In the genomic region with DNA sequence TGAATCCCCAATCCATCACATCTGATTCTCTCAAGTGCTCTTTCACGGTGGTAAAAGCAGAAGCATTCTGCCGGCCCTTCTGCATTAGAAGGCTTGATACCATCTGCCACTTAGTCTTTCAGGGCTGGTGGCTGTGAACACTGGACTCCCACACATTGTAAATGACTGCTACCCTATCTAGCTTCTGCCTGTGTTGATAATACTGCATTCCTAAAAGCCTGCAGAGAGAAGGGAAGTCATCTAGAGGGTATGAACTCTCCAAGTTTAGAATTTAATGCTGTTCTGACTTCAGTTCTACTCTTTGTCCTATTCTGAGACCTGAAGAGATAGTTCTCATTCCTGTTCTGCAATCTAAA, we compare ENCODE assay signal across 20 mouse cellular contexts.
DNase-seq lines count a peak whose midpoint lies in the region; ATAC-seq and TF ChIP-seq lines count a peak whose summit lies in the region.
"Had no signal": no experiment of that assay in that cellular context is flagged by ENCODE, and none has a peak within 500 bp of the region (broad histone marks: within the 10 kb centered on the region; RNA-seq: fewer than 3 reads in every experiment).

No protein-coding gene starts in this region.

- ATAC-seq in intestine, embryonic 15.5 days = no peak
- no peak for ATAC-seq in intestine, postnatal 0 days
- ATAC-seq: forebrain, embryonic 13.5 days; midbrain, embryonic 15.5 days had no signal

- peaks cover 23% of the 10 kb centered on the region for H3K4me1 ChIP-seq in heart, embryonic 10.5 days
- 0 out of 2 replicates have a peak, but pooled peaks cover 6% of the 10 kb centered on the region for H3K4me1 ChIP-seq in intestine, embryonic 15.5 days (replicated peaks)
- H3K4me1 ChIP-seq in intestine, postnatal 0 days (replicated peaks; ENCODE audit: control insufficient read depth, insufficient read depth, low read length) = no peaks in the 10 kb centered on the region
- H3K4me1 ChIP-seq: liver, embryonic 15.5 days; megakaryocyte, embryonic 14.5 days; midbrain, embryonic 15.5 days had no signal

- intact Hi-C loops in heart, postnatal 25 days (cut with DNase I) = no loop called here

- no peak overlapping the region for H3K4me2 ChIP-seq in intestine, embryonic 15.5 days (replicated peaks)
- no peak overlapping the region for H3K4me2 ChIP-seq in intestine, postnatal 0 days (replicated peaks; ENCODE audit: low read depth)
- H3K4me2 ChIP-seq: forebrain, embryonic 13.5 days; hindbrain, embryonic 15.5 days; limb, embryonic 12.5 days; liver, embryonic 15.5 days; midbrain, embryonic 15.5 days had no signal

- no peak for DNase-seq in heart, embryonic 10.5 days (ENCODE audit: low spot score)
- no peak for DNase-seq in heart, postnatal 25 days (ENCODE audit: low spot score)
- peak; percentile 18 to 34 for DNase-seq in layer of hippocampus, adult 2 months (ENCODE audit: low spot score in 2 of 2)
- no peak for DNase-seq in layer of hippocampus, adult 9-10 months (ENCODE audit: low spot score)
- DNase-seq in layer of hippocampus, adult 8-10 months (ENCODE audit: low spot score in 2 of 2) = peak; percentile 28 to 37
- DNase-seq: adrenal gland, postnatal 10 days; B cell, adult 2 months; cerebellum, adult 11-12 months; cerebellum, postnatal 25 days; lung, postnatal 14 days had no signal

- no peak overlapping the region for H3K4me3 ChIP-seq in heart, embryonic 10.5 days
- H3K4me3 ChIP-seq in intestine, embryonic 15.5 days (replicated peaks) = no peak overlapping the region
- H3K4me3 ChIP-seq in intestine, postnatal 0 days (ENCODE audit: low read depth, low read length) = no peak overlapping the region
- H3K4me3 ChIP-seq in layer of hippocampus, adult 2 months = no peak overlapping the region
- H3K4me3 ChIP-seq: embryonic facial prominence, embryonic 10.5 days; forebrain, embryonic 13.5 days; hindbrain, embryonic 15.5 days; left cerebral cortex, adult 2 months; limb, embryonic 12.5 days; liver, embryonic 15.5 days; megakaryocyte, embryonic 14.5 days; midbrain, embryonic 15.5 days had no signal

- no peak for TF ChIP-seq CTCF in intestine, postnatal 0 days (IDR thresholded peaks at IDR 0.05; ENCODE audit: low read depth)
- no peak for TF ChIP-seq CTCF in layer of hippocampus, adult 2 months (conservative IDR thresholded peaks at IDR 0.05)

- H3K36me3 ChIP-seq in heart, embryonic 10.5 days = no peaks in the 10 kb centered on the region
- no peaks in the 10 kb centered on the region for H3K36me3 ChIP-seq in intestine, embryonic 15.5 days
- H3K36me3 ChIP-seq in intestine, postnatal 0 days (ENCODE audit: control insufficient read depth, insufficient read depth) = no peaks in the 10 kb centered on the region
- H3K36me3 ChIP-seq: embryonic facial prominence, embryonic 10.5 days; hindbrain, embryonic 15.5 days; limb, embryonic 12.5 days; liver, embryonic 15.5 days; midbrain, embryonic 15.5 days had no signal

- no peaks in the 10 kb centered on the region for H3K9me3 ChIP-seq in heart, embryonic 10.5 days
- no peaks in the 10 kb centered on the region for H3K9me3 ChIP-seq in intestine, embryonic 15.5 days
- no peaks in the 10 kb centered on the region for H3K9me3 ChIP-seq in intestine, postnatal 0 days (ENCODE audit: control insufficient read depth)
- H3K9me3 ChIP-seq: embryonic facial prominence, embryonic 10.5 days; forebrain, embryonic 13.5 days; hindbrain, embryonic 15.5 days; limb, embryonic 12.5 days; liver, embryonic 15.5 days; midbrain, embryonic 15.5 days had no signal

- peak overlapping the region; percentile 3; the same call in 1 of the 2 replicates for H3K27ac ChIP-seq in heart, embryonic 10.5 days
- peak overlapping the region; percentile 36 for H3K27ac ChIP-seq in intestine, embryonic 15.5 days
- H3K27ac ChIP-seq in intestine, postnatal 0 days (ENCODE audit: low read depth, low read length) = no peak overlapping the region
- peak overlapping the region; percentile 80 for H3K27ac ChIP-seq in layer of hippocampus, adult 2 months
- H3K27ac ChIP-seq: embryonic facial prominence, embryonic 10.5 days; forebrain, embryonic 13.5 days; hindbrain, embryonic 15.5 days; left cerebral cortex, adult 2 months; limb, embryonic 12.5 days; liver, embryonic 15.5 days; midbrain, embryonic 15.5 days had no signal

- H3K9ac ChIP-seq in intestine, embryonic 15.5 days = no peak overlapping the region
- no peak overlapping the region for H3K9ac ChIP-seq in intestine, postnatal 0 days (ENCODE audit: low read depth, low read length)
- H3K9ac ChIP-seq: forebrain, embryonic 13.5 days; hindbrain, embryonic 15.5 days; limb, embryonic 12.5 days; liver, embryonic 15.5 days; midbrain, embryonic 15.5 days had no signal

- WGBS in heart, embryonic 10.5 days = 10% methylated on average over 2 of the region's 2 CpGs
- WGBS in intestine, embryonic 15.5 days = 8% methylated on average over 2 of the region's 2 CpGs
- WGBS in intestine, postnatal 0 days = 10% methylated on average over 2 of the region's 2 CpGs

- H3K27me3 ChIP-seq in heart, embryonic 10.5 days (ENCODE audit: insufficient read depth, poor library complexity, severe bottlenecking) = no peaks in the 10 kb centered on the region
- no peaks in the 10 kb centered on the region for H3K27me3 ChIP-seq in intestine, embryonic 15.5 days (replicated peaks)
- no peaks in the 10 kb centered on the region for H3K27me3 ChIP-seq in intestine, postnatal 0 days (replicated peaks; ENCODE audit: control insufficient read depth, insufficient read depth, low read length)
- H3K27me3 ChIP-seq: forebrain, embryonic 13.5 days; hindbrain, embryonic 15.5 days; liver, embryonic 15.5 days; megakaryocyte, embryonic 14.5 days; midbrain, embryonic 15.5 days had no signal

Comparison
In these comparisons a context has a peak if more than half of its experiments do, and no peak if none do; other contexts are left out.
1. DNase-seq: peak in layer of hippocampus, adult 2 months (2 of 2) and layer of hippocampus, adult 8-10 months (2 of 2); none in heart, embryonic 10.5 days (single experiment), heart, postnatal 25 days (single experiment) and layer of hippocampus, adult 9-10 months (single experiment).